Mouse (Mus musculus): ENCODE results near the gene Pafah1b2.

GRCm38 (mm10) chr9:46008931-46009668 lies 3.4 kb downstream of the Pafah1b2 start:
- TF ChIP-seq POLR2A (IDR thresholded peaks at IDR 0.05; ENCODE audit: low read depth, low read length) (no peak), CTCF (IDR thresholded peaks at IDR 0.05; ENCODE audit: extremely low read depth, insufficient read length, insufficient replicate concordance, low read depth, low read length) (no peak)
